Mouse (Mus musculus) hindlimb bud, embryonic 11.5 days (tissue): ENCODE data around the gene Plin3.

Experiments used
- DNase-seq: peaks from one replicate; pipeline ENCODE4 v3.0.0-alpha.2; 2012; ENCODE audit warnings: low read depth, low spot score; ENCODE audit errors: extremely low spot score

Plin3 gene

GRCm38 (mm10) chr17:56302363-56302996 lies 9.8 kb upstream of the Plin3 start:
- no peak for DNase-seq

- DNase-seq = no peak
These were observed 7.5 kb upstream of the Plin3 start, which contains the start of gene Arrdc5 for GRCm38 (mm10) chr17:56300186-56300585. TSS of gene Arrdc5 (minus strand) at chr17:56300286.

- DNase-seq = no peak
These were observed 5.6 kb upstream of the Plin3 start for GRCm38 (mm10) chr17:56298238-56298637.

- no peak for DNase-seq
These were observed 3.5 kb upstream of the Plin3 start for GRCm38 (mm10) chr17:56296201-56296600.

GRCm38 (mm10) chr17:56294241-56294640 lies 1.6 kb upstream of the Plin3 start:
- no peak for DNase-seq

- no peak for DNase-seq
These were observed 618 bp upstream of the Plin3 start for GRCm38 (mm10) chr17:56293291-56293690.

- no peak for DNase-seq
These were observed 722 bp downstream of the Plin3 start for GRCm38 (mm10) chr17:56291826-56292475.

- peak; percentile 57 for DNase-seq
These were observed 1.5 kb downstream of the Plin3 start for GRCm38 (mm10) chr17:56291171-56291511.

GRCm38 (mm10) chr17:56290388-56291170 lies 2.1 kb downstream of the Plin3 start:
- DNase-seq = peak; percentile 88

GRCm38 (mm10) chr17:56289371-56290331 lies 3.0 kb downstream of the Plin3 start:
- peak; percentile 66 for DNase-seq

- DNase-seq = no peak
These were observed 3.8 kb downstream of the Plin3 start for GRCm38 (mm10) chr17:56288866-56289265.

GRCm38 (mm10) chr17:56287830-56288229 lies 4.8 kb downstream of the Plin3 start:
- DNase-seq = no peak

GRCm38 (mm10) chr17:56285995-56286394 lies 6.7 kb downstream of the Plin3 start:
- DNase-seq = no peak

- DNase-seq = no peak
These were observed 9.4 kb downstream of the Plin3 start for GRCm38 (mm10) chr17:56283316-56283715.

GRCm38 (mm10) chr17:56282802-56283201 lies 9.9 kb downstream of the Plin3 start:
- no peak for DNase-seq

- no peak for DNase-seq
These were observed 11.5 kb downstream of the Plin3 start for GRCm38 (mm10) chr17:56281193-56281592.

GRCm38 (mm10) chr17:56279481-56280155 lies 13.1 kb downstream of the Plin3 start:
- DNase-seq = no peak

GRCm38 (mm10) chr17:56278340-56278739 lies 14.3 kb downstream of the Plin3 start:
- DNase-seq = no peak

GRCm38 (mm10) chr17:56277567-56277893 lies 15.1 kb downstream of the Plin3 start:
- no peak for DNase-seq
